Mouse (Mus musculus): ENCODE data around the gene Coa3. TPM values are rescaled to one million over a fixed set of nuclear protein-coding genes. Genes with fewer than 3 reads are reported as not detected.

Gene Coa3
- polyA plus RNA-seq, 1 experiment from 2014 or later, result 238 TPM

DNA sequence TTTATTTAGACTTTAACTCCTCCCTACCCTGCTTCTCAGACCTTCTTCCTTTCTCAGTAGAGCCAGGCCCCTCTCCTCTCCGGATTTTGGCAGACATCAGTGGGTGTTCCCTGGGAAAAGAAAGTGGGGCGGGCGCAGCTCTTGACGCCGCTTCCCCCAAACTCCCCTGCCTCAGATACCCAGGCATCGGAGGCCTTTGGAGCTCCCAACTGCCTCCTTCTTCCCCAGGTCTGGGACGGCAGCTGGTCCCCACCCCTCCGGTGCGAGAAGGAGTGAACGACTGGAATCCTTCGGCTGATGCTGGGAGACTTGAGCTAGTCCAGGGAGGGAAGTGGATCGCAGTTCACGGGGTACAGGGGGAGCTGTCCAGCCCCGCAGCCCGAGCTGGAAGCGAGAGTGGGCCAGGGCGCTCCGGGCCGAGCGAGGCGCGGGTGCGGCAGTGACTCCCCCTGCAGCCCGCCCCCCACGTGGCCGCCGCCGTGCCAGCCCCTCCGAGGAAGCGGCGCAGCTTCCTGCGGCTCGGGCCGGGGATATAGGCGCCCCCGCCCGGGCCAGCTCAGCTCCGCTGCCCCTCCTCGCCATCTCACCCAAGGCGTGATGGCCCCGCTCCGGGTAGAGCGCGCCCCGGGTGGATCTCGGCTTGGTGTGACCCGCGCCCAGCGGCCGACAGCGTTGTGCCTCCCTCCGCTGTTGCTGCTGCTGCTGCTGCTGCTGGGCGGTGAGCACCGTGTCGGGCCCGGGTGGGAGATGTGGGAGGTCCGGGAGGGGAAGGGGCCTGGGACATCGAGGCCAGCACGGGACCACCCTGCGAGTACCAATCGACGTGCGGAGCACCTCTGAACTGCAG lies 32.8 kb downstream of the Coa3 start, which contains the start of gene Ramp2:
Gene Ramp2 (plus strand): TSS at position 174 of the 847 bp plus-strand sequence.
- peak within 1 kb of the TSS; percentile 93 for H3K4me2 ChIP-seq
- peak within 1 kb of the TSS; percentile 60 for H3K4me3 ChIP-seq
- no peaks in the 10 kb centered on the region for H3K9me3 ChIP-seq
- peak; percentile 66; the same call in 1 of the 2 replicates for ATAC-seq (ENCODE audit: low read depth)
- no peaks in the 10 kb centered on the region for H3K36me3 ChIP-seq
- peaks cover 22% of the 10 kb centered on the region for H3K4me1 ChIP-seq (replicated peaks)
- WGBS, result under 1% methylated on average over 62 of the region's 63 CpGs
- H3K27me3 ChIP-seq, result peaks cover 52% of the 10 kb centered on the region
- H3K9ac ChIP-seq, result peak within 1 kb of the TSS; percentile 81
- H3K27ac ChIP-seq (replicated peaks), result peak within 1 kb of the TSS; percentile 54

DNA sequence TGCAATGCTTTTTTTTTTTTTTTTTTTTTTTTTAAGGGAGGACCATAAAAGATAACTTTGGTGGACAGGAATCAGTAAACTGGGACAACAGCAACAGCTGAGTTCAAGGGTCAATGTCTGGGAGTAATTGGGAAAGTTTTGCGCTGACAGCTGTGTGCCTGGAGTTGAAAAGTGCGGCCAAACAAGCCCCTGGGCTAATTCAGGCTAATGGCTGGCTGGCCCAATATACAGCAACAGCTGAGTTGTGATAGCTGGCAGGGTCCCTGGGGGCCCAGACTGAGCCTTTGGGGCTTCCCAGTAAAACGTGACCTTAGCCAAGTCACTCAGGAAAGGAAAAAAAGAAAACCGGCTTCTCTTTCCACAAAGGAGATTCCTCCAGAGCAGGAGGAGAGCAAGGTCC lies 33.8 kb downstream of the Coa3 start:
- no peak for ATAC-seq (ENCODE audit: low read depth)
- H3K9ac ChIP-seq, result no peak overlapping the region
- WGBS, result 28% methylated on average over 4 of the region's 4 CpGs
- peaks cover 49% of the 10 kb centered on the region for H3K27me3 ChIP-seq
- H3K4me1 ChIP-seq (replicated peaks), result peaks cover 22% of the 10 kb centered on the region
- no peaks in the 10 kb centered on the region for H3K9me3 ChIP-seq
- no peak overlapping the region for H3K27ac ChIP-seq (replicated peaks)
- H3K36me3 ChIP-seq, result no peaks in the 10 kb centered on the region
- H3K4me3 ChIP-seq, result 0 out of 2 replicates have a peak overlapping the region, but pooled peaks have one; percentile 60
- H3K4me2 ChIP-seq, result peak overlapping the region; percentile 93; the same call in 1 of the 2 replicates

DNA sequence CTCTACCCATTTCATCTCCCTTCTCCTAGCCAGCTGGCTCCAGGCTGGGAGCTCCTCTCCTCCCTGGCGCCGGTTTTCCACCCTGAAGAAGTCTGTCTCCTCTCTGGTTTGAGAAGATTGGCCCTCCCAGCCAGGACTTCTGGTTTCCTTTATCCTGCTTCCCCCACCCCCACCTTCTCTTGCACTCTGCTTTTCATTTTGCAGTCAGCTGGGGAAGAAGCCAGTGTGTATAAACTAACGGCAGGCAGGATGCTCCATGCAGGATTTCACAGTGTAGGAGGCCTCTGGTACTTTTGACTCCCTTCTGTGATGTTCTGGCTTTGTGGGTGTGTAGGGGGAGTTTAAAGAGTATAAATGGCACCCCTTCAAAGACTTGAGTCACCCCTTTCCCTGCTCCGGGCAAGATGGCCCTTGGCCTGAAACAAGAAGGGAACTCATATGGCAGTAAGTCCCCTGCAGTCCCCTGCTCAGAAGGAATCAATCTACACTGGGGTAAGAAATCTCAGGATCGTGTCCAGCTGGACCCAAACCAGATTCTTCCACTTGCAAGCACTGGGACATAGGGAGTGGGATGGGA lies 40.8 kb downstream of the Coa3 start:
- Histone ChIP-seq H3K36me3 (no peaks in the 10 kb centered on the region), H3K27ac (replicated peaks) (0 out of 2 replicates have a peak overlapping the region, but pooled peaks have one; percentile 25), H3K4me1 (replicated peaks) (no peaks in the 10 kb centered on the region), H3K27me3 (no peaks in the 10 kb centered on the region), H3K9me3 (no peaks in the 10 kb centered on the region), H3K9ac (no peak overlapping the region), H3K4me2 (no peak overlapping the region), H3K4me3 (no peak overlapping the region)
- no peak for ATAC-seq (ENCODE audit: low read depth)
- WGBS, result 59% methylated on average over 5 of the region's 5 CpGs

DNA sequence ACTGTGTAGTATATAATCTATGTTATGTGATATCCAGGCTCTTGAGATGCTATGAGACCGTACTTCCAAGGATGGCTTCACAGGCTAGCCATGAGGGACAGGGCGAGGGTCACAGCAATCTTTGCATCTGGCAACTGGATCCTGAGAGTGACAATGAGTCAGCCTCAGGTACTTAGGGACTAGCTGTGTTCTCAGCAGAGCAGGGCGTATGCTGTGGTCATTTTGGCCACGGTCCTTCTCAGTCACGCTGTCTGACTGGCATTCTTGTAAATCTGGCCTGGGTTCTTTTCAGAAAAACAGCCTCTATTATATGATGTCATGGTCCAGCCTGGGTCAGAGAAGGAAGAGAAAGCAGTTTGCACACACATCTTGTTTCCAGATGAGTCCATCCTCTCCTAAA lies 42.1 kb downstream of the Coa3 start:
- Histone ChIP-seq H3K4me2 (no peak overlapping the region), H3K4me3 (no peak overlapping the region), H3K27ac (replicated peaks) (no peak overlapping the region), H3K9me3 (no peaks in the 10 kb centered on the region), H3K4me1 (replicated peaks) (peaks cover 3% of the 10 kb centered on the region; the same call in 1 of the 2 replicates), H3K36me3 (no peaks in the 10 kb centered on the region), H3K9ac (no peak overlapping the region), H3K27me3 (0 out of 2 replicates have a peak, but pooled peaks cover 4% of the 10 kb centered on the region)
- no peak for ATAC-seq (ENCODE audit: low read depth)
- WGBS, result 93% methylated on average over 5 of the region's 5 CpGs

DNA sequence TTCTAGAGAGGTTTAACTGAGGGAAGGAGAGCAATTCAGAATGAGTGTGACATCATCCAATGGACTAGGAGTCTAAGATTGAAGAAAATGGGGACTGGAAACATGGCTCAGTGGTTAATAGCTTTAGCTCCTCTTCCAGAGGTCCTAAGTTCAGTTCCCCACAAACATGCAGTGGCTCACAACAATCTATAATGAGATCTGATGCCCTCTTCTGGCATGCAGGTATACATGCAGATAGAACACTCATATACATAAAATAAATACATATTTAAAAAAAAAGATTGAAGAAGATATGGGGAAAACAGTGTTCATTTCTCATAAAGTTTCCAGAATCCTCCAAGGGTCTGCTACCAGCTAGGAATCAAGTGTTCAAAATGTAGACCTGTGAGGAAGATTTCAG lies 43.5 kb downstream of the Coa3 start:
- Histone ChIP-seq H3K9me3 (no peaks in the 10 kb centered on the region), H3K9ac (no peak overlapping the region), H3K27me3 (peaks cover 12% of the 10 kb centered on the region; the same call in 1 of the 2 replicates), H3K4me1 (replicated peaks) (peaks cover 17% of the 10 kb centered on the region; the same call in 1 of the 2 replicates), H3K36me3 (no peaks in the 10 kb centered on the region), H3K4me2 (no peak overlapping the region), H3K27ac (replicated peaks) (no peak overlapping the region), H3K4me3 (no peak overlapping the region)
- no peak for ATAC-seq (ENCODE audit: low read depth)

DNA sequence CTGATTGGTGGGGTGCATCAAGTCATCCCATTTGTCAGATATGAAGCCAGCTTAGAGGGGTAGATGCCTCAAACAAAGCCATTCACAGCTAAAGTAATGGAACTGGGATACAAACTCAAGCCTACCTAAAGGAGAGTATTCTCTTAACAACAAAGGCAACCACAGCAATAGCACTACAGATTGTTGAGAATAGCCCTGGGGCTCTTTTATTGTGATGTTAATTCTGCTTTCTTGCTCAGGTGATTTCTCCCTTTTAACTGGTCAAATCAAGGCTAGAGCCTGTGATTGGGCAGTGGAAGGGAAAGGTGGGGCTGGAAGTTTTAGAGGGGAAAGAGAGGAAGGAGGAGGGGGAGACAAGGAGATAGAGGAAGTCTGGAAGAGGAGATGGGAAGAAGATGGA lies 44.8 kb downstream of the Coa3 start:
- no peak overlapping the region for H3K4me2 ChIP-seq
- no peak overlapping the region for H3K4me3 ChIP-seq
- H3K36me3 ChIP-seq, result no peaks in the 10 kb centered on the region
- no peak overlapping the region for H3K27ac ChIP-seq (replicated peaks)
- no peaks in the 10 kb centered on the region for H3K9me3 ChIP-seq
- H3K27me3 ChIP-seq, result peaks cover 19% of the 10 kb centered on the region
- peaks cover 23% of the 10 kb centered on the region for H3K4me1 ChIP-seq (replicated peaks)
- no peak overlapping the region for H3K9ac ChIP-seq
- no peak for ATAC-seq (ENCODE audit: low read depth)

DNA sequence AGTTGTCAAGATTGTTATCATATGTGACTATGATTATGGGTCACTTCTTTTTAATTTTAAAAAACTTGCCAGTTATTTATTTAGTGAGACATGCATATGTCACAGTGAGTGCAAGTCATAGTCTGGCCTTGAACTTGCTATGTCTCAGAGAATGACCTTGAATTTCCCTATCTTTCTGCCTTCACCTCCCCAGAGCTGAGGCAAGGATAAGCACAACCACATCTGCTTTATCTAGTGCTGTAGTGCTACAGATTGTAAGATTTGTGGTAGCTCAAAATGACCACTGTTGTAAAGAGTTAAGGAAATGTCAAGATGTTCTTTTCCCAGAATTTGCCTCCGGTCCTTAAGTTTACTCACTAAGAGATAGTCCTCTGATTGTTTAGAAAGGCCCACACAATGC lies 45.7 kb downstream of the Coa3 start:
- peaks cover 23% of the 10 kb centered on the region for H3K4me1 ChIP-seq (replicated peaks)
- H3K9me3 ChIP-seq, result no peaks in the 10 kb centered on the region
- H3K27me3 ChIP-seq, result peaks cover 24% of the 10 kb centered on the region
- no peak overlapping the region for H3K27ac ChIP-seq (replicated peaks)
- no peak overlapping the region for H3K9ac ChIP-seq
- H3K36me3 ChIP-seq, result no peaks in the 10 kb centered on the region
- no peak for ATAC-seq (ENCODE audit: low read depth)
- H3K4me2 ChIP-seq, result no peak overlapping the region
- 92% methylated on average over 1 of the region's 1 CpGs for WGBS
- H3K4me3 ChIP-seq, result no peak overlapping the region

DNA sequence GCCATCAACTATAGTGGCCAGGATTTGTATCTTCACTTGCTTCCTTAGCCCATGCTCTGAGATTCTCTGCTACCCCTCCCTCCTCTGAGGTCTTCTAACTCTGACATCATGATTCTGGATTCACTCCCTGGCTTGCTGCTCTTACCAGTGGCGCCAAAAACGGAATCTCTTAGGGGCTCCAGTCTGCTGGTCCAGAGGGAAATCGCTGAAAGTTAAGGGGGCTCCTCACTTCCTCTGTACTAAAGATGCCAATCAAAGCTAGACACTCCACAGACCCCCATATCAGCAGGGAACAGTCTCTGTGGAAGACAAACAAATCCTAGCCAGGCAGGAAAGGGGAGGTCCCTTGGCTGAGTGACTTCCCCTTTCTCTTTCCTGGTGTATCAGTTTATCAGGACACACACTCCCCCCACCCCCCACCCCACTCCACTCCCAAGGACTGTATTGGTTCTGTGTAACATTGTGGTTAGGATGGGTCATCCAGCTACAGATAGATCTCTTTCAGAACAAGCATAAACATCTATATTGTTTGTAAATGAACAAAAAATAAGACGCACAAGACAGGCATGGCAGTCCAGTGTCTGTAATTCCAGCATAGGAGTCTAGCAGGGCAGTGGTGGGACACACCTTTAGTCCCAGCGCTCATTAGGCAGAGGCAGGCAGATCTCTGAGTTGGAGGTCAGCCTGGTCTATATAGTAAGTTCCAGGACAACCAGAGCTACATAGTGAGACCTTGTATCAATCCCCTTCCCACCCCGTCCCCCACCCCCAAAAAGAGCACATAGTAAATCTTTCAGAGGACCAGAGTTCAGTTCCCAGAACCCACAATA lies 46.7 kb downstream of the Coa3 start:
- Histone ChIP-seq H3K4me2 (peak overlapping the region; percentile 39), H3K4me3 (no peak overlapping the region), H3K4me1 (replicated peaks) (peaks cover 23% of the 10 kb centered on the region), H3K27ac (replicated peaks) (peak overlapping the region; percentile 77), H3K36me3 (no peaks in the 10 kb centered on the region), H3K27me3 (peaks cover 29% of the 10 kb centered on the region), H3K9ac (0 out of 2 replicates have a peak overlapping the region, but pooled peaks have one; percentile 17), H3K9me3 (no peaks in the 10 kb centered on the region)
- 61% methylated on average over 6 of the region's 6 CpGs for WGBS
- no peak for ATAC-seq (ENCODE audit: low read depth)

DNA sequence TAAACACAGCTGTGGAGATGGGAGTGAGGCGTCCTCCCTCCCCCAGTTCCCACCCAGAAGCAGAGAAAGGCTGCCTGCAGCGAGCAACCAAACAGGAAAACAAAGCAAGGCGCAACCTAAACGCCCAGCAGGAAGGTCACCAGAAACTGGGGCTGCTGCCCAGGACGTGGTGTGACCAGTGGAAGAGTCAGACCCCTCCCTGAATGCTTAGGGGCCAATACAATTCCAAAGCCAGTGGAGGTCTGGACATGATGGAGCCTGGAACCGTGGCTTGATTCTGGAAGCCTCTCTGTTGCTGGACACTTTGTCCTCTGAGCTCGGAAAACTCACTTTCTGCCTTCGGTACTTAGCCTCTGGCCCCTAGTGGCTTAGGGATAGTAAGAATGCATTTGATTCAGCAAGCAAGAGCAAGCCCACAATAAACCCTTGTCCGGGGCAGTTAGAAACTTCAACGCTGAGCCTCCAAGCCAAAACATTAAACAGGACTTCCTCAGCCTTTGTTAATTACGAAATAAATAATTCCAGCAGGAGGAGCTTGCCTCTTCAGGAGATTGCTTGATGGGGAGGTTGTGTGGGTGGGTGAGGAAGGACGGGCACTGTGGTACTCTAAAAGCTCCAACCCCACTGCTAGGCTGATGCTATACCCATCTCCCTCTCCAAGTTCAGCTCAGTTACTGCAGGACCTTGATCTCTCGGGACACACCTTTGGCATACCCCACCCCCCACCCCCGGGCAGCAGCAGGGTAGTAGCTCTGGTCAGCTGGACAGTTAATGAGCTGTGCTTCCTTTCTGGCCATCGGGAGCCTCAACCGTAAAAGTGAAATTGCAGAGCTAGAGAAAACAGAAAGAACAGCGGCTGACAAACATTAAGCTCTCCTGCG lies 47.7 kb downstream of the Coa3 start:
- Histone ChIP-seq H3K4me1 (replicated peaks) (peaks cover 23% of the 10 kb centered on the region), H3K27ac (replicated peaks) (peak overlapping the region; percentile 77), H3K9me3 (no peaks in the 10 kb centered on the region), H3K4me2 (peak overlapping the region; percentile 39), H3K36me3 (no peaks in the 10 kb centered on the region), H3K9ac (peak overlapping the region; percentile 17; the same call in 1 of the 2 replicates), H3K4me3 (0 out of 2 replicates have a peak overlapping the region, but pooled peaks have one; percentile 5), H3K27me3 (peaks cover 29% of the 10 kb centered on the region)
- WGBS, result 9% methylated on average over 18 of the region's 18 CpGs
- no peak for ATAC-seq (ENCODE audit: low read depth)

DNA sequence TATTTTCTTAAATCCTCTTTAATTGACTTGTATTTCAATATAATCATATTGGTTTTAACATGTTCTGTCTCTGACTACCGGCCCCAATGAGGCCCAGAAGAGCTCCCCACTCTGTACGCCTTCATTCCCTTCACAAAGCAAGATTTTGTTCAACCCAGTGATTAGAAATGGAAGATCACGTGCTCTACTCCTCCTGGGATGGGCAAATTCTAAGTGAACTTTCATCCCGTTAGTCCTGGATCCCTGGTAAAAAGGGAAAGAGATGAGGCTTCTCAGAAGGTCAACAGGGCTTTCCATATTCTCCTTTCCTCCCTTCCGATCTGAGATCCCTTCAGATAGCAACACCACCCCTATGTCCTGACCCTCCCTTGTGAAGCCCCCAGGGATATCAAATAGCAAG lies 48.4 kb downstream of the Coa3 start:
- H3K36me3 ChIP-seq, result no peaks in the 10 kb centered on the region
- peak overlapping the region; percentile 39; the same call in 1 of the 2 replicates for H3K4me2 ChIP-seq
- no peaks in the 10 kb centered on the region for H3K9me3 ChIP-seq
- H3K4me3 ChIP-seq, result no peak overlapping the region
- peak overlapping the region; percentile 77 for H3K27ac ChIP-seq (replicated peaks)
- ATAC-seq (ENCODE audit: low read depth), result no peak
- H3K27me3 ChIP-seq, result peaks cover 29% of the 10 kb centered on the region
- peaks cover 26% of the 10 kb centered on the region for H3K4me1 ChIP-seq (replicated peaks)
- no peak overlapping the region for H3K9ac ChIP-seq
- WGBS, result 24% methylated on average over 5 of the region's 5 CpGs

DNA sequence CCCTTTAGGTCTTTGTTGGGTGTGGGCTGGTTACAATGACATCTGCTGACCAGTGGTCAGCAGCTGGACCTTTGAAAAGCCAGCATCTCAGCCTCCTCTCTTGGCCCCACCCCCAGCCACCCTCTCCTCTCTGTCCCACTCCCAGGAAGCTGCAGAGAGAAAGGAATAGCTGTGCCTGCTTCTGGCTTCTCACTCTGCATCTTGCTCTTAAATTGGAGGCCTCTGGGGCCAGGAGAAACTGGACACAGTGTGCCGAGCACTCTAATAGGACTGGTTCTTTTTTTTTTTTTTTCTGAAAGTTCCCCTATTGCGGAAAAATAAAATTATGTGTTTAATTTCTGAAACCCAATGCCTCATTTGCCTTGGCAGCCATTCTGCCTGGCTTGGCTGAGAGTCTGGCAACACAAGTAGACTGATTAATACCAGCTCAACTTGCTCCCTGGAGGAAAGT lies 48.8 kb downstream of the Coa3 start:
- ATAC-seq (ENCODE audit: low read depth), result no peak
- no peak overlapping the region for H3K9ac ChIP-seq
- H3K4me1 ChIP-seq (replicated peaks), result peaks cover 31% of the 10 kb centered on the region
- no peak overlapping the region for H3K4me2 ChIP-seq
- H3K4me3 ChIP-seq, result no peak overlapping the region
- peak overlapping the region; percentile 77 for H3K27ac ChIP-seq (replicated peaks)
- H3K9me3 ChIP-seq, result no peaks in the 10 kb centered on the region
- no peaks in the 10 kb centered on the region for H3K36me3 ChIP-seq
- peaks cover 29% of the 10 kb centered on the region for H3K27me3 ChIP-seq
- WGBS, result 32% methylated on average over 2 of the region's 2 CpGs
